Mouse (Mus musculus) ES-CJ7 (cell line): Measurements from ENCODE around the gene Kng1.
"Not testable (repeated sequence)": the region's sequence is repeated elsewhere in the genome, so short reads cannot be mapped to it uniquely, and the experiment has no call there.

Source experiments
- DNase-seq: peaks from one replicate; pipeline ENCODE4 v3.0.0; 2011; ENCODE audit warnings: low read depth, low spot score

The Kng1 gene

DNA sequence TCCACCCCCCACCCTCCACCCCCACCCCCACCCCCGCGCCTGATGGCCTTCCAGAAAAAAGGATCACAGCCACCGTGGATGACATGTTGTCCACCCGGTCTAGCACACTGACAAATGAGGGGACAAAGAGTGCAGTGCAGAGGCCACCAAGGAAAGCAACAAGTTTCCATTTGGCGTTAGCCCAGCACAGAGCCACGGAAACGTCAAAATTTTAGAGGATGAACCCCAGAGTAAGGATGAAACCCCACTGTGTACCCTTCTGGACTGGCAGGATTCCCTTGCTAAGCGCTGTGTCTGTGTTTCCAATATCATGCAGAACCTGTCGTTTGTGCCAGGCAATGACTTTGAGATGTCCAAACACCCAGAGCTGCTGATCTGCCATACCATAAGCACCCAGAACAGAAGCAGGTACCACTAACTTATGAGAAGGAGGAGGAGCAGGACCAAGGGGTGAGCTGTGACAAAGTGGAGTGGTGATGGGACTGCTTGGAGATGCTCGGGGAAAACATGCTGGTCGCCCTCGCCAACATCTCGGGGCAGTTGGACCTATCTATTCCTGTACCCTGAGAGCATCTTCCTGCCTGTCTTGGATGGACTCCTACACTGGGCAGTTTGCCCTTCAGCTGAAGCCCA is 35.8 kb downstream of the Kng1 start:
- no peak for DNase-seq

DNA sequence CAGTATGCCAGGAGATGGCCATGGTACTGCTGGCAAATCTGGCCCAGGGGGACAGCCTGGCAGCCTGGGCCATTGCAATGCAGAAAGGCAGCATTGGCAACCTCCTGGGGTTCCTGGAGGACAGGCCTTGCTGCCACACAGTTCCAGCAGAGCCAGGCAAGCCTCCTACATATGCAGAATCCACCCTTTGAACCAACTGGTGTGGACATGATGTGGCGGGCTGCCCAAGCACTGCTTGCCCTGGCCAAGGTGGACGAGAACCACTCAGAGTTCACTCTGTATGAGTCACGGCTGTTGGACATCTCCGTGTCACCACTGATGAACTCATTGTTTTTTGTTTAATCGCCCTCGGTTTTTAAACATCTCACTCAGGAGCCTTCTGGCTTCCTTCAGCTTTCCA is 36.5 kb downstream of the Kng1 start:
- DNase-seq: no peak

DNA sequence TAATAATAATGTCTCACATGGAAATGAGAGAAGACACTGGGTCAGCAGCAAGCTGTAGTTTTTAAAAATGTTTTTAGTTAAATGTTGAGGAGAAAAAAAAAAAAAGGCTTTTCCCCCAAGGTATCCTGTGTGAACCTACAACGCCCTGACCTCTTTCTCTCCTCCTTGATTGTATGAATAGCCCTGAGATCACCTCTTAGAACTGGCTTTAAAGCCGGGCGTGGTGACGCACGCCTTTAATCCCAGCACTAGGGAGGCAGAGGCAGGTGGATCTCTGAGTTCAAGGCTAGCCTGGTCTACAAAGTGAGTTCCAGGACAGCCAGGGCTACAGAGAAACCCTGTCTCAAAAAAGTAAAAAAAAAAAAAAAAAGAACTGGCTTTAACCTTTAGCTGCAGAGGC is 37.9 kb downstream of the Kng1 start:
- not testable (repeated sequence) for DNase-seq

DNA sequence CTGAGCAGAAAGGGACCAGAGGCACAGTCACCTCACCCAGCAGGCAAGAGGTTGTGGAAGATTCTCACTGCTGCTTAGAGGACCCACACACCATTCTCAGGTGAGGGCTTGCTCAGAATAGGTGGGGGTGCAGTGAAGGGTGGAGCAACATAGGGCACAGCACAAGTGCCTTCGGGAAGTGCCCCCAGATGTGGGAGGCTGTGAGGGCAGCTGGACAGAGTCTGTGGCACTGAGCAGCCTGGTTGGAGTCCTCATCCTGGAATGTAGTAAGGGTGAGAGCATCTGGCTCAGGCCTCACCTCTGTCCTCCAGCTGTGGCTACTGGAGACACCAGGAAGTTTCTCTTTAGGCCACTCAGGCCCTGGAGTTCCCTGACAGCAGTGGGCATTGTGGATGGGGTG is 39.2 kb downstream of the Kng1 start:
- DNase-seq: not testable (repeated sequence)

DNA sequence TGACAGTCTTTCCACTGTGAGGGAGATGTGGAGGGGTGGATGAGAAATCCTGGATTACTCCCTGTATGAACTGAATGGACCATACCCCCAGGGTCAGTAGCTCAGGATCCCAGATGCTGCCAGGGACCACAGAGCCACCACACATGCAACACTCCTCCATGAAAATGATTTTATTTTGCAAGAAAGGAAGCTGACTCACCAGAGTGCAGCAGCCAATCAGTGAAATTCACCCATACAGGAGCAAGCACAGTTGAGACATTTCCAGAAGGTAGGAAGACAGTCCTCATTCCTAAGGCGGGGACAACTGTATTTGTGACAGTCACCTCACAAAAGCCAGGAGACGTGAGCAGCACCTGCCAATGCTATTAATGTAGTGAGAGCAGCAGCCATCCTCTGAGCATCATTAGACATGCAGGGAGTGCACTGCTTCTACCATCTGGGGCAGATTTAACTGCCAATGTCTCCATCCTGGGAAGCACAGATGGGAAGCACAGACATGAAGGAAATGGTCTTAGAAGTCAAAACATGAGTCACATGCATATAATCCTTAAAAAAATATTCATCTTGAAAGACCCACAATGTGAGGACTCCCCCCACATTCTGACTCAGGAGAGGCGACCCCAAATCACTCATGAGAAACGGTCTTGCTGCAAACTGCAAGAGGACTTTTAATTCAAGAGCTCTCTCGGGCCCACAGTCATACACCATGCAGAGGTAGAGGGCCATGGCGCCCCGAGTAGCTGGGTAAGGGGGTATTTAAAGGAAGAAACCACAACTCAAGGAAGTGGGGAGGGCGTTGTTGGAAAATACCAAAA is 39.8 kb downstream of the Kng1 start:
- peak; percentile 62 for DNase-seq

DNA sequence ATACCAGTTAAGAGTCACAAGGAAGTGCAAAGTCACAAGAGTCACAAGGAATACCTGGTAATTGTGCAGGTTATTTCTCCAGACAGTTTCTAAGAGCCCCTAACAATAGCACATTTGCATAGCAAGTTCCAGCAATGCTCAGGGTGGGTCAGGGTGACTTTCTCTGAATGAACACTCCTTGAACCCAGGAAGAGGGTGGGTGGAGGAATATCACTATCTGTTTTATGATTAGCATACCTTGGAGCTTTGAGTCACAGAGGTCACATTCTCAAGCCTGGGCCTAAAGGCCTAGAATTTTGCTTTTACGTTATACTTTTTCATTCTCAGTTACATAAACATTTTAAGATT is 40.4 kb downstream of the Kng1 start:
- peak; percentile 96 for DNase-seq

DNA sequence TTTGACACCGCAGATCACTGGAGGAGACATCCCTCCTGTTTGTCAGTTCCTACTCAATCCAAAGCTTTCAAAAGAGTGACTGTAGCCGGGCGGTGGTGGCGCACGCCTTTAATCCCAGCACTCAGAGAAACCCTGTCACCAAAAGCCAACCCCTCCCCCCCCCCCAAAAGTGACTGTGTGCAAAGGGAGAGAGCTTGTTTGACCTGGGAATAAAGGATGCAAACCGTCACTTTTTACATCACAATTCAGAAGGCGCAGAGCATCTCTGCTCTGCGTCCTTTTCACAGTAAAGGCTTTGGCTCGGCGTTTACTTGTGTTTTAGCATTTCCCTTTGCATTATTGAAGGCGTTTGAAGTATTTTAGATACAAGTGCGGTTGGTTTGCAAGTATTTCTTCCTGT is 42.0 kb downstream of the Kng1 start:
- peak; percentile 94 for DNase-seq

DNA sequence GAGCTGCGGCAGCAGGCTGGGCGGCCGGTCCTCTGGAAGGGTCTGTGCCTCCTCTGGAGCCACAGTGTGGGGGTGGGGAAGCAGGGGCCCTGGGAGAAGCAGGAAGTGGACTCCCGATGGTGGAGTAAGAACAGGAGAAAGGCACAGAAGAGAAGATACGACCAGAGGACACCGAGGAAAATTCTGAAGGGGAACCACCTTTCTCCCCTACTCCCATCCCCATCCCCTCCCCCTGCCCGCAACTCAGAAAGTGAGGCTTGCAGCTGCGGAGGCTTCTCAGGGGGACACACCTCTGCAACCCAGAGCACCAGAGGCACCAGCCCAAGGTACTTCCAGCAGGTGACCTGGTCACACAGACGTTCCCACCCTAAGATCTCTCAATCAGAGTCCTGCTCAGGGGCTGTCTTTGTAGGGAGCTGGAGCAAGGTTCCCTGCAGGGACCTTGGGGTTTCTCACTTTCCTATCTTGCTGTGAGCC is 42.5 kb downstream of the Kng1 start:
- DNase-seq: peak; percentile 86

DNA sequence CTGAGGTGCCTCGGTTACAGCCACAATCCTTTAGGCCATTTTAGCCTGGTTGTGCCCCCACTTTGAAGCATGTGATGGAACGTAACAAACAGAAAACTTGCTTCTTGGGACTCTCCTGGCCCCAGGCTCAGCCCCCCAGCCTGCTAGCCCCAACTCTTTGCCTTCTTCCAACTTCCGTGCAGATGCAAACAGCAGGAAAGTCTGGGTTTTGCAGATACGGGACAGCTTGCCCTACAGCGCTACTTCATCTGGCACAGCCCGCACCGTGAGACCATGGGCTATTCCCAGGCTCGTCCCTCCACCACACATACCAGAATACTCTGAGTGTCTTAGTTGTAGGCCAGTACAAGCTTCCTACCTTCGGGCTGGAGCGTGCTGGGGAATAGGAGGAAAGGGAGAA is 42.9 kb downstream of the Kng1 start:
- DNase-seq: no peak

DNA sequence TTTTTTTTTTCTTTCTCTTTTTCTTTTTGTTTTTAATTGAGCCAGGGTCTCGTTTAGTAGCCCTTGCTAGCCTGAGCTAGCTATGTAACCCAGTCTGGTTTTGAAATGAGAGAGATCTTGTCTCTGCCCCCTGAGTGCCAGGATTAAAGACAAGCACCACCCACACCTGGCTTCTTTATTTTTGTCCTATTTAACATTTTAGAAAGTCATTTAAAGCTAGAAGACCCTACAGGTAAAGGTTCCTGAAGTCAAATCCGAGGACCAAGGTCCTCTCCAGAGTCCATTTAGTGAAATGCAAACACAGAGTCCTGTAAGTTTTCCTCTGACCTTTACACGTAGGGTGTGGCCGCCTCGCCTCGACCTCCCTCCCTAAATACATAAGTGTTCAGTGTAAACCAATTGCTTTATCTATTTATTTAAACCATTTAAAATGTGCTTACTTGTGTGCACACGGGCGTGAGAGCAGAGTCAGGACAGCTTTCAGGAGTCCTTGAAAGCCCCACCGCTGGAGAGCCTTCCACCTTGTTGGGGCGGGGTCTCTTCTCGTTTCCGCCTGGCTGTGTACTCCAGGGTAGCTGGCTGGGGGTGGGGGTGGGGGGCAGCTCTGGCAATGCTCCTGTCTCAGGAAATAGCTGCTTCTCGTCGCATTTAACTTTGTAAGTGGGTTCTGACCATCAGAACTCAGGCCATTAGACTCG is 44.8 kb downstream of the Kng1 start:
- peak; percentile 96 for DNase-seq

DNA sequence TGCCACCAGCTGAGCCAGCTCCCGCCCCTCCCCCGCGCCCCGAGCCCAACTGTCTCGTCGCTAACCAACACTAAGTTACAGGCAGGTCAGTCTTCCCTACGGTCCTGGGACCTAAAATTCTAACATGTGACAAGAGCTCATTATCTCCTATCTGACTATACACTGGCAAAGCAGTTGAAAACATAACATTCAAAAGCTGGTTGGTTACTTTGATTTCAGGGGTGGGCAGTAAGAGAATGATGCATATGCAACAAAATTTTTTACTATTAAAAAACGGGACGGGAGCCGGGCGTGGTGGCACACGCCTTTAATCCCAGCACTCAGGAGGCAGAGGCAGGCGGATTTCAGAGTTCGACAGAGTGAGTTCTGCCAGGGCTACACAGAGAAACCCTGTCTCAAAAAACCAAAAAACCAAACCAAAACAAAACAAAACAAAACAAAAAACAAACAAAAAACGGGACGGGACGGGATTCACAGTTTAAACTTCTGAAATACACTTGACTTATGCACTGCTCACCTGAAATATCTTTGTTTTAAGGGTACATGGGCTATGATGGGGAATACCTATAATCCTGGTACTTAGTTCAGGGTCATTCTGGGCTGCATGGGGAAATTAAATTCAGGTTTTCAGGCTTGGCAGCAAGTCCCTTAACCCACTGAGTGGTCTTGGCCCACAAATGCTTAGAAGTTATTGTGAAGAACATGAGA is 45.5 kb downstream of the Kng1 start:
- DNase-seq: no peak

DNA sequence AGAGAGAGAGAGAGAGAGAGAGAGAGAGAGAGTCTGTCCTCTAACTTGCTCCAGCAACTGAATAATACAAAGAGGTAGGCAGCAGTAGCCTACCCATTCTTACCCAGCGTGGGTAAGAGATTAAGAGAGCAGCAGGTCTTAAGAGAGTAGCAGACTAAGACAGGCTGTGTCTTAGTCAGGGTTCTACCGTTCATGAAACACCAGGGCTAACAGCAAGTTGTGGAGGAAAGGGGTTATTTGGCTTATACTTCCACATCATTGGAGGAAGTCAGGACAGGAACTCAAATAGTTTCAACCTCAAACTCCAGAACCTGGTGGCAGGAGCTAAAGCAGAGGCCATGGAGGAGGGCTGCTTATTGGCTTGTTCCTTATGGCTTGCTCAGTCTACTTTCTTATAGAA is 46.2 kb downstream of the Kng1 start:
- DNase-seq: no peak

DNA sequence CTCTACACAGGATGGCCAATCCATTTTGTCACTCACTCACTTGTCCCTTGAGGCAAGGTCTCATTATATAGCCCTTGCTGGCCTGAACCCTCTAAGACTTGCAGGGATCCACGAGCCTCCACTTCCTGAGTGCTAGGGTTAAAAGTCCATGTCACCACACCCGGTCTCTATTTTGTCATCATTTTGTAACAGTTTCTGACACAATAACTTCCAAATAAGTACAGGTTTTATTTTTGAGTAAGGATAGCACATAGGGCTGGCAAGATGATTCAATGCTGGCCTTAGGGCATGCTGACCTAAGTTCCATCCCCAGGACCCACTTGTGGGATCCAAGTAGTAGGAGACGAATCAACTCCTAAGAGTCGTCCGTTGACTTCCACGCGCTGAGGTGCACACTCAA is 48.5 kb downstream of the Kng1 start:
- DNase-seq: no peak

DNA sequence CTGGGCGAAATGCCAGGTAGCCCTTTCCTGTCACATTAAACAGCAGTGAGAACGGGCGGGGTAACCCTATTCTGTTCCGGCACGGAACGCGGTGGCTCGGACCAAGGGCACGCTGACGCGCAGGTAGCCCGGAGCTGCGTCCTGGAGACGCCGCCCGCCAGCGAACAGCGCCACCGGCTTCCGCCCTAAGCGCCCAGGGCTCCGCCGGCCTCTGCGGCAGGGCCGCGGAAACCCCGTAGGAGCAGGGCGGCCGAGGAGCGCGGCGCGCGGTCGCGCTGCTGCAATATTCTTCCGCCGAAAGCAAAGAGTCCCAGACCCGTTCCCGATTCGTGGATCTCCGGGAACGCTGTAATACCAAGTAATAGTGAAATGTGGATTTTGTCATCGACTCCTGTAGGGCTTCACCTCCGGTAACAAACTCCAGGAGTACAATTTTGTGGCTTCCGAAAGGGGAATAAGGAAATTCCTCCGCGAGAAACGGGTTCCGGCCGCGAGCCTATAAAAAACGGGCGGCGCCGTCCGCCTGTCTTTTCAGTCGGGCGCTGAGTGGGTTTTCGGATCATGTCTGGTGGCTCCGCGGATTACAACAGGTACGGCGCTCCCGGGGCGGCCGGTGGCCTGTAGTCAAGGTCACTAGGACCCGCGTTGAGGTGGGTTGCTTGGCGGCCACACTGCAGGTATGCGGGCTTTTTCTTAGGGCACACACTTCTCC is 49.7 kb downstream of the Kng1 start, which contains the start of gene Eif4a2:
Eif4a2 (plus strand) TSS at position 214 of the 712 bp plus-strand sequence.
- peak; percentile 92 for DNase-seq

DNA sequence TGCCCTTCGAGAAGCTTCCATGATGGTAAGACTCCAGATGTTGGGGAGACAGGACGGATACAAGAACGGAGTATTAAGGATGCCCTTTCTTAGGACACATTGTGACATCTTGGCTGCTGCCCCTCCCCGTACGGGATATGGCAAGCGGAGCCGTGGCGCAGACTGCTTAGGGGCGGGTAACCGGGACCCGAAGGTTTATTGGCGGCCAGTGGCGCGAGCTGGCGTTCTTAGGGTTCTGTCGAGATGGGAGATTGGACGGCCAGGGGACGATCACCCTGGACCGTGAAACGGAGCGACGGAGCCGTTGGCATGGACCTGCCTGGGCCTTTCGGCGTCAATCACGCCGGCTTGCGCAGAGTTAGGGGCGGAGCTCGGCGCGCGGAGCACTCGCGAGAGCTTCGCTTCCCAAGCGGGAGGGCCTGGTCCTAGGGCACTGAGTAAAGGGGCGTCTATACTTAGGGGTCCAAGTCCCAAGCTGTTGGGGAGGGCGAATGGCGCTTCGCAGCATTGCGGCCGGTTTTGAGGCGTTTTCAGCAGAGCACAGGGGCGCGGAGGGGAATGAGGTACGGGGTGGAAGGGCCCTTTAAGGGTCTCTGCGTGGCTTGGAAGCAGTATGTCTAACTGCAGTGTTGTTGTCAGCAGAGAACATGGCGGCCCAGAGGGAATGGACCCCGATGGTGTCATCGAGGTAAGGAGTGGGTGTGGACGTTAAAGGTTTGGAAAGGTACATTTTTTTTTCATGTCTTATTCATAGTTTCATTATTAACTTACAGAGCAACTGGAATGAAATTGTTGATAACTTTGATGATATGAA is 50.5 kb downstream of the Kng1 start:
- DNase-seq: peak; percentile 78

DNA sequence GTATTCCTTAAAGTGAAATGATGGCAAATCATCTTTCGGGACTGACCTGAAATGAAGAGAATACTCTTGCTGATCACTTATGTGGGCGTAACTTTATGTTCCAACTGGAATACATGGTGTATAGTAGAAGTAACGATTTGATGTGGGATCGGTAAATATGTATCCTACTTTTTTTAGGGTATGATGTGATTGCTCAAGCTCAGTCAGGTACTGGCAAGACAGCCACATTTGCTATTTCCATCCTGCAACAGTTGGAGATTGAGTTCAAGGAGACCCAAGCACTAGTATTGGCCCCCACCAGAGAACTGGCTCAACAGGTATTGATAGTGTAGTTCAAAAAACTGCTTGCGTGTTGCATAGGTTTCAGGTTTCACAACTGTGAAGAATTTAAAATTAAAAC is 51.3 kb downstream of the Kng1 start:
- no peak for DNase-seq

DNA sequence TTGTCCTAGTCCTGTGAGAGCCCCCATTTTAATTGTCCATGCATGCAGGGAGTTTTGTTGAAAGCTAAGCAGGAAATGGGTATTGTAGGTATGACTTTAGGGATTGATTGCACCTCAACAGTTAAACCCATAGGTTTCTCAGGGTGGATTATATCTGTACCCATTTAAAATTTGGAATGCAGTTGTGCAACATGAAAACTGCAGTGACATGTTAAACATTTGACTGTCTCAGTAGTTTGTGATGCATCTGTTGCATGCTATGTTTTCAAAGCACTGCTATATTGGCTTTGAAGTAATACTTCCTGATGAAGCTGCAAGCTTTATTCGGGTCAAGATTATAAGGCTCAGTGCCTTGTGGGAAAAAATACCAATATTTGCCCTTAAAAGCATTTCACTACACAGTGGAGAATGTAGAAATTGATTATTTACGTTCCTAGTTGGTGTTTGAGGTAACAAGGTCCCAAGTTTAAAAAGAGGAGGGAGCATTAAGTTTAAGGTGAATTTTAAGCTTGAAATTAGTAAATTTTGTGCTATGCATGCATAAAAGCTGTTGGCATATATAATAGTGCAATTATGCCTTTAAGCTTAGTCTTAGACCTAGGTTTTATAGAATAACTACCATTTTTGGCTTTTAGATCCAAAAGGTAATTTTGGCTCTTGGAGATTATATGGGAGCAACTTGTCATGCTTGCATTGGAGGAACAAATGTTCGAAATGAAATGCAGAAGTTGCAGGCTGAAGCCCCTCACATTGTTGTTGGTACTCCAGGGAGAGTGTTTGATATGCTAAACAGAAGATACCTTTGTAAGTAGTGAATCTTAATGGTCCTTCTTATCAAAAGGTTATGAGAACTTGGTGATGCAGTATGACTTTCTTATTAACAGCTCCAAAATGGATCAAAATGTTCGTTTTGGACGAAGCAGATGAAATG is 52.0 kb downstream of the Kng1 start:
- DNase-seq: no peak

DNA sequence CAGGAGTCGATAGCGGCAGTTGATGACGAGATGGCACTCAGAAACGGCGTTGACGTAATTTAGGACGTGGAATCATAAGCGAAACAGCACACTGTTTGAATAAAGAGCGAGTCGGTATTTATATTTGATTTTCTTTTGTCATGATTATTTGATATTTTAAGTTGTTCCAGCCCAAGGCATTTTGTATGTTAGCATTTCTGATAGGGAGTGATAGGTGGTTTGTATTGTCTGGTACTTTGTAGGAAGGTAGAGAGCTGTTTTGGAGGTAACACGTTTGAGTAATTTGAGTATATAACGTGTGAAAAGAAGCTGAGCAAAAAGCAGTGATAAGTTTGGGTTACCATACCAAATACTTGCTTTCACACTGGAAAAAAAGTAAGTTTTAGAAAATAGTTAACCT is 54.7 kb downstream of the Kng1 start:
- no peak for DNase-seq

DNA sequence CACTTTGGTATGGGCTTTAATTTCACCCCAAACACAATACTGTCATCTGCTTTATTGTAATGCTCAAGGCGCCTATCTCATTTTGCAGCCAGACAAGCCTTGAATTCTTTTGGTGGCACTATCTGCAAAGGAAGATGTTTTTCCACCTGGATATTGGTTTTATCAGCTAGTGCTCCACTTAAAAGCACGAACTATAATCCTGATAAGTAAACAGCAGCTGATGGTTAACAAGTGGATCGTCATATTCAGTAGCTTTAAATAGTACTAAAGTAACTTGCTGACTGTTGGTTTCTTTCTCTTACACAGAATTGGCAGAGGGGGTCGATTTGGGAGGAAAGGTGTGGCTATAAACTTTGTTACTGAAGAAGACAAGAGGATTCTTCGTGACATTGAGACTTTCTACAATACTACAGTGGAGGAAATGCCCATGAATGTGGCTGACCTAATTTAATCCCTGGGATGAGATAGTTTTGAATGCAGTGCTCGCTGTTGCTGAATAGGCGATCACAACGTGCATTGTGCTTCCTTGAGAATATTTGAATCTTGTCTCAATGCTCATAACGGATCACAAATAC is 55.3 kb downstream of the Kng1 start:
- DNase-seq: no peak
